Mouse (Mus musculus): Measurements from ENCODE around the gene Riox2. TPM values are rescaled to one million over a fixed set of nuclear protein-coding genes. Genes with fewer than 3 reads are reported as not detected.
"Not testable (repeated sequence)": the region's sequence is repeated elsewhere in the genome, so short reads cannot be mapped to it uniquely, and the experiment has no call there.

The Riox2 gene
- 10 to 100 TPM; 10.3 to 10.8 TPM for total RNA-seq (2021)
- long read RNA-seq, experiment 1, transcript Riox2-201 (10 exons, 2,159 nt): major isoform, 7 of 9 reads
- long read RNA-seq, experiment 1, partial matches to known transcripts: 0 of 9 reads
- long read RNA-seq, experiment 1, other reads (novel, unspliced or antisense): 2 of 9 reads
- long read RNA-seq, experiment 2, transcript Riox2-201 (10 exons, 2,159 nt): major isoform, 10 of 15 reads
- long read RNA-seq, experiment 2, partial matches to known transcripts: 1 of 15 reads
- long read RNA-seq, experiment 2, other reads (novel, unspliced or antisense): 4 of 15 reads

- DNase-seq (ENCODE audit: low spot score in 2 of 2): peak; percentile 77 to 84
These were observed at the start of gene Riox2 for GRCm38 (mm10) chr16:59471637-59472278. Riox2 (plus strand) TSS chr16:59471775.

DNA sequence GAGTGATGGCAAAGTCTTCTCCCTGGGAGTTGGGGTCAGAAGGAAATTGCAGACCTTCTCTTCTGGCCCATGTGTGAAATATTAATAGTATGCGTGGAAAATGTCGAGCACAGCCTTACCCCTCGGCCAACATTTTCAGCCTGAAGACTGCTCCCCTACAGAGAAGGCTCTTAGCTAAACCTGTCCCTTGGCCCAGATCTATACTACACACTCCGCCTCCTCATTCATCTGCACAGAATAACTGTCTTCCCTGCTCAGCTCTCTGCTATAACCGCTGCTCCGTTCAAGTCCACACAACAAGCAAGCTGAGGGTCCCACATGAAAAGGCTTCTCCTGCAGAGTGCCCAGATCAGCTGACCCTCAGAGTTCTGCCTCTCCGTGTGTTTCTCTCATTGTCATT, 43.6 kb upstream of the Riox2 start:
- DNase-seq (ENCODE audit: low spot score in 2 of 2): no peak

- DNase-seq (ENCODE audit: low spot score in 2 of 2): no peak
These were observed 38.4 kb upstream of the Riox2 start for GRCm38 (mm10) chr16:59433181-59433580.

DNA sequence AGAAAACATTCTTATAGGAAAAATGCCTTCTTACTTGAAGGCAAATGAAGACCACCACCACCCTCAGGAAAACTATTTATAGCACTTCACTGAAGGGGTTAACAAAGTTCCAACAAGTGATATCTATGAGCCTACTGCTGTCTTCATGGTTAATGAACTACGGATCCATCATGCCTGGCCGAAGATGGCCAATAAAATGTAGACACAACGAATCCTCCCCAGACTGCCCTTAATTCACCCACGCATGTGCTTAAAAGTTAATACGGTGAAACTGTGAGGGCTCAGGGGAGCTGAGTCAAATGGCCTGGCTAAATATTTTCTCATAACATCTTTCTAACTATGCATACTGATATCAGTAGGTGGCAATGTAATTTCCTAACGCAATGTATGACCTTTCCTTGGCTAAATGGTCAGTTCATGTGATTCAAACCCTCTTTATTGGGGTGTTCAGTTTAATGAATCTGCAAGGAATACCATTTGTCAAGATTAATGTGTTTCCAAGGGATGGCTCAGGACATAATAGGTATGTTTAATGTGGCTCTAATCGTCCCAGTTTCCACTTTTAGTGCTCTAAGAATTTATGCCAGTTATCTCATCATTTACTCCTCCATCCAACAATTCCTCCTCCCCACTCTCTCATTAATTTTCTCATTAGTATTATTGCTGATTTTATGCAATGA, 26.6 kb upstream of the Riox2 start:
- DNase-seq (ENCODE audit: low spot score in 2 of 2): no peak

DNA sequence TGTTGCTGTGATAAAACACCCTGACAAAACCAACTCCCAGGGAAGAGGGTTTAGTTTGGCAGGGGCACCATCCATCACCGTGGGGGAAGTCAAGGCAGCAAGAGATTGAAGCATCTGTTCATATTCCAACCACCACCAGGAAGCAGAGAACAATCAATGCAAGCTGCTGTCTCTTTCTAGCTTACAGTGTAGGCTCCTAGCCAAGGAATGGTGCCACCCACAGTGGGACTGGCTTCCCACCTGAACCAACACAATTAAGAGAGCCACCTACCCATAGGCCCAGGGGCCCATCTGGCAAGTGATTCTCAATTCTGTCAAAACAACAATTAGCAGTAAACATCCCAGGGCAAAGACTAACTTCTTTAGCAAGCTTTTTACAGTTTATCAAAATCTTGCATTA, 23.4 kb upstream of the Riox2 start:
- no peak for DNase-seq (ENCODE audit: low spot score in 2 of 2)

GRCm38 (mm10) chr16:59449092-59449491, 22.5 kb upstream of the Riox2 start:
- no peak for DNase-seq (ENCODE audit: low spot score in 2 of 2)

- DNase-seq (ENCODE audit: low spot score in 2 of 2): no peak
These were observed 19.8 kb upstream of the Riox2 start for GRCm38 (mm10) chr16:59451813-59452212.

- not testable (repeated sequence) for DNase-seq (ENCODE audit: low spot score in 2 of 2)
These were observed 12.2 kb upstream of the Riox2 start for GRCm38 (mm10) chr16:59459259-59459861.

DNA sequence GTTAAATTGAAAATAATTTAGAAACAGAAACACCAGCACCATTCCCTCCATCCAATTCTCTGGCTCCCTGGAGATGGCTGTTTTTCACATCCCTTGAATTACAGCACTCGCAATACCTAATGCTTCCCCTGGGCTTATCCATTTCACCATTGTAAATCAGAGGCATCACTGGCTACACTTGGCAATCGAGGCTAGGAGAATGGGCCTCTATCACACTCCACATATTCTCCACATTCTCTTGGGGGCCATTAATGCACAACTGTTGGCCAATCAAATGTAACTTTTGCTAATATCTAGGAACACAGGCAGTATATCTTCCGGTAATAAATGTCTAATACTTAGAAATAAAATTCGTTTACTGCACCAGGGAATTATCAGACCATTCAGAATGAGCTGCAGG, 8.0 kb upstream of the Riox2 start:
- DNase-seq (ENCODE audit: low spot score in 2 of 2): no peak

DNA sequence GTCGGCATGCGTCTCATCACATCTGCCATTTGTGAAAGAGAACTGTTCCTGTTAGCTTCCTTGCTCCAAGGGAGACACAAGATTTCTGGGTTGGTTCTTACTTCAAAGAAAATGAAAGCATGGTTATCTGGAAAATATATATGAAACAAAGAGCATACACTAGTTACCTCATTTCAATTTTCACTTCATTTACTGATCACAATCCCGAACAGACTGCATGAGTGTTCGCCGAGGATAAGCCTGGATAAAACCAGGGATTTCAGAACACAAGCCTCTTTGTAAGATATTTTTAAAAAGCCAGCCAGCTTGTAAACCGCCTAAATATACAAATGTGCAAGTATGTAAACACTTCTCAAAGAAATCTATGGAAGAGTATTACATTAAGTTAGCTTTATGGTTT, 7.6 kb upstream of the Riox2 start:
- DNase-seq (ENCODE audit: low spot score in 2 of 2): no peak

GRCm38 (mm10) chr16:59469846-59470245, 1.7 kb upstream of the Riox2 start:
- DNase-seq (ENCODE audit: low spot score in 2 of 2): no peak

- DNase-seq (ENCODE audit: low spot score in 2 of 2): no peak
These were observed 971 bp downstream of the Riox2 start for GRCm38 (mm10) chr16:59472546-59472945.

DNA sequence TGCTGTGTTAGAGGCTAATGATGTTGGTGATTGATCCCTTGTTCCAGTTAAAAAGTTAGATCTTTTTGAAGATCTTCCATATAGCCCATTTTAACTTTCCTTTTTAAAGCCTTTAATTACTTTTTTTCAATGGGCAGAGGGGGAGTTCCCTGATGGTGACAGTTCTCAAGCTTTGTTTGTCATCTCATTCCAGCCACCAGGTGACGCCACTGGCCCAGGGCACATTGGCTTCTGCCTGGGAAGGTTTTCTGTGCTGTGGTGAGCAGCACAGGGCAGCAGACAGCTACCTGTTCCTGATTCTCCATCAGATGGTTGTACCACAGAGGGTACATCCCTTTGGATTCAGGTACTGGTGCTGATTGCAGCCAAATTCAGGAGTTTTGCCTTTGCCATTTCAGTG, 3.2 kb downstream of the Riox2 start:
- peak; percentile 49 to 58 for DNase-seq (ENCODE audit: low spot score in 2 of 2)

GRCm38 (mm10) chr16:59477955-59478354, 6.4 kb downstream of the Riox2 start:
- DNase-seq (ENCODE audit: low spot score in 2 of 2): no peak

- DNase-seq (ENCODE audit: low spot score in 2 of 2): no peak
These were observed 15.7 kb downstream of the Riox2 start for GRCm38 (mm10) chr16:59487239-59487638.

- no peak for DNase-seq (ENCODE audit: low spot score in 2 of 2)
These were observed 16.5 kb downstream of the Riox2 start for GRCm38 (mm10) chr16:59487975-59488548.

- no peak for DNase-seq (ENCODE audit: low spot score in 2 of 2)
These were observed 21.6 kb downstream of the Riox2 start for GRCm38 (mm10) chr16:59493199-59493598.

DNA sequence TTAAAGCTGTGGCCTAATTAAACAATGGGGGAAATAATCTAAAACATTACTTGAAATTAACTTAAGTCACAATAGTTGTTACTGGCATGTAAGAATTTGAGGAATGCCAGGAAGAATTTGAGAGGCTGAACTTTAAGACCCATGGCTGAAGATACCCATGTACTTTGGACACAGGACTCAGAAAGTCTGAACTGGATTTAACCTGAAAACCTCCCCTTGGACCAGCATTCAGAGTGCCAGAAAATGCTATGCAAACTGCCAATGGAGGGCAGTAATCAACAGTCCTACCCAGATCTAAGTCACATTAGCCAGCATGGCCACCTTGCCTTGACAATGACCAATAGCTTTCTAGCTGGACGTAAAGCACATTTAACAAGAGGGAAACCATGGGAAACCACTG, 26.4 kb downstream of the Riox2 start:
- no peak for DNase-seq (ENCODE audit: low spot score in 2 of 2)

- DNase-seq (ENCODE audit: low spot score in 2 of 2): no peak
These were observed 27.6 kb downstream of the Riox2 start for GRCm38 (mm10) chr16:59499180-59499579.

DNA sequence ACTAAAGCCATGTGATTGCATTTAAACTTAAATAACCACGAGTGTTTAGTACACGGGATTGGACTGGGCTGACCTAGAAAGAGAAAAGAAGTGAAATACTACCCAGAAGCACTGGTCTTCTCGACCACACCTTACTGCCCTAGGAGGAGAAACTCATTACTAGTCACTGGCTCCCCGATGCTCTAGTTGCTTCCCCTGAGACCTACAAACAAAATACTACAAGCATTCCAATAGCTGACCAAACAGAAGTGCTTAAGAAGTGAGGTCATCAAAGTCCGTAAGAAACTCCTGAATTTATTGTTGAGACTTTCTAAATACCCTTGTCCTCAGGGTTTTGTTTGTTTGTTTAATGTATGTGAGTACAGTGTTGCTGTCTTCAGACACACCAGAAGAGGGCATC, 38.3 kb downstream of the Riox2 start:
- no peak for DNase-seq (ENCODE audit: low spot score in 2 of 2)

GRCm38 (mm10) chr16:59515169-59515568, 43.6 kb downstream of the Riox2 start:
- DNase-seq (ENCODE audit: low spot score in 2 of 2): no peak

- no peak for DNase-seq (ENCODE audit: low spot score in 2 of 2)
These were observed 45.4 kb downstream of the Riox2 start for GRCm38 (mm10) chr16:59516965-59517364.
